In genomic region chr5:13529226-13529625, GRCm38 (mm10) we compare ENCODE assay signal across 13 mouse cellular contexts.
DNase-seq lines count a peak whose midpoint lies in the region; ATAC-seq and TF ChIP-seq lines count a peak whose summit lies in the region.
"Had no signal": no experiment of that assay in that cellular context is flagged by ENCODE, and none has a peak within 500 bp of the region (broad histone marks: within the 10 kb centered on the region; RNA-seq: fewer than 3 reads in every experiment).

No protein-coding gene starts in this region.

- no peak overlapping the region for H3K9ac ChIP-seq in kidney, embryonic 15.5 days
- no peak overlapping the region for H3K9ac ChIP-seq in hindbrain, embryonic 13.5 days
- no peak overlapping the region for H3K9ac ChIP-seq in neural tube, embryonic 12.5 days
- H3K9ac ChIP-seq in lung, postnatal 0 days (replicated peaks; ENCODE audit: low read depth) = no peak overlapping the region
- H3K9ac ChIP-seq: embryonic facial prominence, embryonic 15.5 days; liver, embryonic 13.5 days had no signal

- H3K4me1 ChIP-seq in kidney, embryonic 15.5 days = 0 out of 2 replicates have a peak, but pooled peaks cover 2% of the 10 kb centered on the region
- peaks cover 7% of the 10 kb centered on the region for H3K4me1 ChIP-seq in hindbrain, embryonic 13.5 days (replicated peaks)
- 0 out of 2 replicates have a peak, but pooled peaks cover 5% of the 10 kb centered on the region for H3K4me1 ChIP-seq in neural tube, embryonic 12.5 days
- no peaks in the 10 kb centered on the region for H3K4me1 ChIP-seq in lung, postnatal 0 days (ENCODE audit: insufficient read depth, low read depth, low read length)
- H3K4me1 ChIP-seq: liver, embryonic 13.5 days had no signal

- H3K4me2 ChIP-seq in kidney, embryonic 15.5 days = no peak overlapping the region
- 0 out of 2 replicates have a peak overlapping the region, but pooled peaks have one; percentile 8 for H3K4me2 ChIP-seq in hindbrain, embryonic 13.5 days
- H3K4me2 ChIP-seq in neural tube, embryonic 12.5 days (replicated peaks) = no peak overlapping the region
- no peak overlapping the region for H3K4me2 ChIP-seq in lung, postnatal 0 days (replicated peaks; ENCODE audit: low read depth, low read length)
- H3K4me2 ChIP-seq: embryonic facial prominence, embryonic 15.5 days; liver, embryonic 13.5 days had no signal

- ATAC-seq in kidney, embryonic 15.5 days (replicated peaks; ENCODE audit: low FRiP score) = peak; percentile 73; the same call in 1 of the 2 replicates
- peak; percentile 92 for ATAC-seq in hindbrain, embryonic 13.5 days (ENCODE audit: low FRiP score)
- peak; percentile 96 for ATAC-seq in neural tube, embryonic 12.5 days (ENCODE audit: low FRiP score, low read depth)
- no peak for ATAC-seq in lung, postnatal 0 days

- TF ChIP-seq CTCF in lung, postnatal 0 days (IDR thresholded peaks at IDR 0.05) = no peak

- no peaks in the 10 kb centered on the region for H3K9me3 ChIP-seq in kidney, embryonic 15.5 days (replicated peaks)
- H3K9me3 ChIP-seq in hindbrain, embryonic 13.5 days = no peaks in the 10 kb centered on the region
- H3K9me3 ChIP-seq in neural tube, embryonic 12.5 days = no peaks in the 10 kb centered on the region
- no peaks in the 10 kb centered on the region for H3K9me3 ChIP-seq in lung, postnatal 0 days (ENCODE audit: low read length)
- H3K9me3 ChIP-seq: embryonic facial prominence, embryonic 15.5 days; liver, embryonic 13.5 days had no signal

- no peaks in the 10 kb centered on the region for H3K27me3 ChIP-seq in kidney, embryonic 15.5 days
- H3K27me3 ChIP-seq in hindbrain, embryonic 13.5 days = peaks cover 25% of the 10 kb centered on the region
- peaks cover 12% of the 10 kb centered on the region for H3K27me3 ChIP-seq in neural tube, embryonic 12.5 days (replicated peaks)
- no peaks in the 10 kb centered on the region for H3K27me3 ChIP-seq in lung, postnatal 0 days (replicated peaks; ENCODE audit: insufficient read depth, low read length)
- H3K27me3 ChIP-seq: CH12.LX; embryonic facial prominence, embryonic 15.5 days; liver, embryonic 13.5 days had no signal

- no peaks in the 10 kb centered on the region for H3K36me3 ChIP-seq in kidney, embryonic 15.5 days
- no peaks in the 10 kb centered on the region for H3K36me3 ChIP-seq in hindbrain, embryonic 13.5 days
- no peaks in the 10 kb centered on the region for H3K36me3 ChIP-seq in neural tube, embryonic 12.5 days
- H3K36me3 ChIP-seq in lung, postnatal 0 days (ENCODE audit: insufficient read depth, low read length) = no peaks in the 10 kb centered on the region
- H3K36me3 ChIP-seq: embryonic facial prominence, embryonic 15.5 days; liver, embryonic 13.5 days had no signal

- no peak for TF ChIP-seq EP300 in lung, postnatal 0 days (IDR thresholded peaks at IDR 0.05)

- no peak for DNase-seq in kidney, adult 18-20 months
- peak; percentile 80 for DNase-seq in embryo, embryonic 10.5 days (ENCODE audit: low spot score)
- no peak for DNase-seq in lung, postnatal 0 days (ENCODE audit: low spot score)
- DNase-seq in heart, adult 18-20 months = no peak
- no peak for DNase-seq in yolk sac, embryonic 10.5 days (ENCODE audit: low spot score)
- DNase-seq: adrenal gland, adult 8-10 months; kidney, postnatal 14 days; liver, embryonic 13.5 days had no signal

- H3K27ac ChIP-seq in kidney, embryonic 15.5 days = no peak overlapping the region
- 0 out of 2 replicates have a peak overlapping the region, but pooled peaks have one; percentile 8 for H3K27ac ChIP-seq in hindbrain, embryonic 13.5 days
- no peak overlapping the region for H3K27ac ChIP-seq in neural tube, embryonic 12.5 days
- no peak overlapping the region for H3K27ac ChIP-seq in lung, postnatal 0 days (ENCODE audit: low read length)
- H3K27ac ChIP-seq: embryonic facial prominence, embryonic 15.5 days; liver, embryonic 13.5 days had no signal

- 22% methylated on average over 4 of the region's 4 CpGs for WGBS in kidney, embryonic 15.5 days
- 3% methylated on average over 4 of the region's 4 CpGs for WGBS in hindbrain, embryonic 13.5 days
- 6% methylated on average over 4 of the region's 4 CpGs for WGBS in neural tube, embryonic 12.5 days
- 35% methylated on average over 4 of the region's 4 CpGs for WGBS in lung, postnatal 0 days

- no peak overlapping the region for H3K4me3 ChIP-seq in kidney, embryonic 15.5 days (replicated peaks)
- H3K4me3 ChIP-seq in hindbrain, embryonic 13.5 days = no peak overlapping the region
- H3K4me3 ChIP-seq in neural tube, embryonic 12.5 days = no peak overlapping the region
- H3K4me3 ChIP-seq in lung, postnatal 0 days (ENCODE audit: low read depth, low read length) = no peak overlapping the region
- H3K4me3 ChIP-seq: embryonic facial prominence, embryonic 15.5 days; liver, embryonic 13.5 days had no signal
